ENCODE assay signal across 13 mouse cellular contexts in the genomic region with DNA sequence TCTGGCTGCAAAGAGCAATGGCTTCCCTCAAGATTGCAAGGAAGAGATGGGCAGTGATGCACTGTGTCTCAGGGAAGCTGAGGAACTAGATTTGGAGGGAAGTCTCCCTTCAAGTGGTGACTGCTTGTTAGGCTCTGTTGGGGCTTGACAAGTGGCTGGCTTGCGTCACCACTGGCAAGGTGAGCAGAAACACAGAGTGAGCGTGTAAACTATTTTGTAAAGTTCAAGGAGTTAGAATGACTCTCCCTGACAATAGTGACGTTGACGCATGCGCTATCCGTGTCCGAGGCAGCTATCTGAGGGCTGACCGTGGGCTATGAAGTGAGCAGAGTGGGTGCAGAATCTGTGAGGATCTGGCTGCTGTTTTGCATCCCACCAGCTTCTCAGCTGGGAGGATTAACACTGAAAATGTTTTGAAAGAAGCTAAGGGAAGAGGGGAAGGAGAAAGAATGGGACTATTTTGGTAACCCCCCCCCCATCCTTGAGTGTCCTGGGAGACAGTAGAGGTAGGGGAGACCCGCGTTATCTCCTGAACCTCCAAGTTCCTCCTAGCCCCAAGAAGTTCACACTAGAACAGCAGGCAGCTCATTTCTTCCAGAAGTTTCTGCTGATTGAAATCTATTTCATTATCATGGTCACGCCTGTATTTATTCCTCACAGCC. TPM values are rescaled to one million over a fixed set of nuclear protein-coding genes. Genes with fewer than 3 reads are reported as not detected.
A peak's percentile ranks its signal among the peaks of the same experiment; 100 is the strongest.
DNase-seq lines count a peak whose midpoint lies in the region; ATAC-seq and TF ChIP-seq lines count a peak whose summit lies in the region.
"Had no signal": no experiment of that assay in that cellular context is flagged by ENCODE, and none has a peak within 500 bp of the region (broad histone marks: within the 10 kb centered on the region; RNA-seq: fewer than 3 reads in every experiment).

No protein-coding gene starts in this region.

- WGBS in hindbrain, embryonic 16.5 days, result 82% methylated on average over 11 of the region's 11 CpGs
- WGBS in hindbrain, embryonic 14.5 days, result 90% methylated on average over 11 of the region's 11 CpGs
- WGBS in embryonic facial prominence, embryonic 10.5 days, result 83% methylated on average over 11 of the region's 11 CpGs
- 36% methylated on average over 11 of the region's 11 CpGs for whole genome bisulfite sequencing in heart, postnatal 0 days
- 32% methylated on average over 11 of the region's 11 CpGs for WGBS in lung, embryonic 16.5 days

- TF ChIP-seq EP300 in heart, postnatal 0 days (IDR thresholded peaks at IDR 0.05; ENCODE audit: low read depth), result no peak

- H3K4me2 ChIP-seq in hindbrain, embryonic 16.5 days (ENCODE audit: low read length), result no peak overlapping the region
- no peak overlapping the region for H3K4me2 ChIP-seq in hindbrain, embryonic 14.5 days (replicated peaks)
- H3K4me2 ChIP-seq in heart, postnatal 0 days (ENCODE audit: low read depth, low read length), result peak overlapping the region; percentile 12; the same call in 1 of the 2 replicates
- H3K4me2 ChIP-seq in lung, embryonic 16.5 days (ENCODE audit: low read depth, low read length), result peak overlapping the region; percentile 27; the same call in 1 of the 2 replicates

- H3K36me3 ChIP-seq in hindbrain, embryonic 16.5 days (ENCODE audit: control insufficient read depth, insufficient read depth, low read length), result no peaks in the 10 kb centered on the region
- peaks cover 7% of the 10 kb centered on the region; the same call in 1 of the 2 replicates for H3K36me3 ChIP-seq in hindbrain, embryonic 14.5 days (replicated peaks; ENCODE audit: control insufficient read depth, insufficient read depth)
- H3K36me3 ChIP-seq in embryonic facial prominence, embryonic 10.5 days (replicated peaks), result peaks cover 6% of the 10 kb centered on the region
- H3K36me3 ChIP-seq in heart, postnatal 0 days (replicated peaks; ENCODE audit: control insufficient read depth, insufficient read depth, low read length), result peaks cover 12% of the 10 kb centered on the region
- H3K36me3 ChIP-seq in lung, embryonic 16.5 days (ENCODE audit: control insufficient read depth, insufficient read depth, low read length), result peaks cover 7% of the 10 kb centered on the region

- H3K27ac ChIP-seq in hindbrain, embryonic 16.5 days (ENCODE audit: low read depth, low read length), result 0 out of 2 replicates have a peak overlapping the region, but pooled peaks have one; percentile 44
- no peak overlapping the region for H3K27ac ChIP-seq in hindbrain, embryonic 14.5 days
- peak overlapping the region; percentile 57 for H3K27ac ChIP-seq in embryonic facial prominence, embryonic 10.5 days (replicated peaks)
- H3K27ac ChIP-seq in heart, postnatal 0 days (ENCODE audit: low read depth), result peak overlapping the region; percentile 18; the same call in 1 of the 2 replicates
- H3K27ac ChIP-seq in lung, embryonic 16.5 days (ENCODE audit: low read length), result peak overlapping the region; percentile 95

- H3K9ac ChIP-seq in hindbrain, embryonic 16.5 days (ENCODE audit: low read depth, low read length), result no peak overlapping the region
- H3K9ac ChIP-seq in hindbrain, embryonic 14.5 days, result no peak overlapping the region
- no peak overlapping the region for H3K9ac ChIP-seq in heart, postnatal 0 days (replicated peaks; ENCODE audit: low read depth, low read length)
- H3K9ac ChIP-seq in lung, embryonic 16.5 days (ENCODE audit: low read length), result no peak overlapping the region

- H3K4me3 ChIP-seq in hindbrain, embryonic 16.5 days (ENCODE audit: low read length), result no peak overlapping the region
- no peak overlapping the region for H3K4me3 ChIP-seq in hindbrain, embryonic 14.5 days (replicated peaks; ENCODE audit: low read length)
- no peak overlapping the region for H3K4me3 ChIP-seq in embryonic facial prominence, embryonic 10.5 days
- no peak overlapping the region for H3K4me3 ChIP-seq in heart, postnatal 0 days (ENCODE audit: low read depth, low read length)
- H3K4me3 ChIP-seq in lung, embryonic 16.5 days (ENCODE audit: low read length), result no peak overlapping the region

- DNase-seq in hindbrain, embryonic 14.5 days (ENCODE audit: low spot score), result no peak
- no peak for DNase-seq in embryonic facial prominence, embryonic 10.5 days (ENCODE audit: low spot score)
- DNase-seq in heart, postnatal 0 days (ENCODE audit: low spot score), result no peak
- DNase-seq in frontal cortex, adult 2 months (ENCODE audit: extremely low spot score in 1 of 2, low spot score in 1 of 2), result no peak
- DNase-seq in adrenal gland, adult 2 months, result no peak
- DNase-seq in cerebellum, adult 8-10 months, result no peak
- DNase-seq: embryo, embryonic 11 days; right cerebral cortex, postnatal 4 days had no signal

- H3K4me1 ChIP-seq in hindbrain, embryonic 16.5 days (ENCODE audit: control insufficient read depth, insufficient read depth, low read depth, low read length), result no peaks in the 10 kb centered on the region
- H3K4me1 ChIP-seq in hindbrain, embryonic 14.5 days (replicated peaks; ENCODE audit: control insufficient read depth, insufficient read depth, low read length), result no peaks in the 10 kb centered on the region
- H3K4me1 ChIP-seq in embryonic facial prominence, embryonic 10.5 days, result peaks cover 14% of the 10 kb centered on the region
- 0 out of 2 replicates have a peak, but pooled peaks cover 7% of the 10 kb centered on the region for H3K4me1 ChIP-seq in heart, postnatal 0 days (ENCODE audit: control insufficient read depth, insufficient read depth)
- H3K4me1 ChIP-seq in lung, embryonic 16.5 days (replicated peaks; ENCODE audit: control insufficient read depth, insufficient read depth, low read length), result peaks cover 24% of the 10 kb centered on the region

- H3K9me3 ChIP-seq in hindbrain, embryonic 16.5 days (ENCODE audit: control insufficient read depth, low read length), result no peaks in the 10 kb centered on the region
- H3K9me3 ChIP-seq in hindbrain, embryonic 14.5 days (ENCODE audit: control insufficient read depth, low read length), result no peaks in the 10 kb centered on the region
- no peaks in the 10 kb centered on the region for H3K9me3 ChIP-seq in embryonic facial prominence, embryonic 10.5 days
- H3K9me3 ChIP-seq in heart, postnatal 0 days (replicated peaks; ENCODE audit: control insufficient read depth, low read length), result no peaks in the 10 kb centered on the region
- H3K9me3 ChIP-seq in lung, embryonic 16.5 days (ENCODE audit: control insufficient read depth, low read length), result no peaks in the 10 kb centered on the region

- no peak for TF ChIP-seq CTCF in heart, postnatal 0 days (IDR thresholded peaks at IDR 0.05; ENCODE audit: low read depth)

- no peak for ATAC-seq in hindbrain, embryonic 16.5 days
- ATAC-seq in hindbrain, embryonic 14.5 days (ENCODE audit: low FRiP score), result no peak
- ATAC-seq in heart, postnatal 0 days (ENCODE audit: insufficient read depth, low read depth), result no peak
- ATAC-seq in lung, embryonic 16.5 days (ENCODE audit: low read depth), result peak; percentile 11; the same call in 1 of the 2 replicates
- ATAC-seq: forebrain, embryonic 16.5 days had no signal

- H3K27me3 ChIP-seq in hindbrain, embryonic 16.5 days (replicated peaks; ENCODE audit: control insufficient read depth, insufficient read depth, low read length), result no peaks in the 10 kb centered on the region
- no peaks in the 10 kb centered on the region for H3K27me3 ChIP-seq in hindbrain, embryonic 14.5 days (ENCODE audit: control insufficient read depth, insufficient read depth, low read length)
- H3K27me3 ChIP-seq in embryonic facial prominence, embryonic 10.5 days (replicated peaks; ENCODE audit: low read depth, poor library complexity, severe bottlenecking), result no peaks in the 10 kb centered on the region
- H3K27me3 ChIP-seq in heart, postnatal 0 days (ENCODE audit: control insufficient read depth, insufficient read depth, low read length), result no peaks in the 10 kb centered on the region
- H3K27me3 ChIP-seq in lung, embryonic 16.5 days (ENCODE audit: control insufficient read depth, insufficient read depth, low read depth, low read length), result no peaks in the 10 kb centered on the region

RNA-seq across cellular contexts. Expression of a gene that starts 18.0 kb away (rescaled TPM):
- 481 and 585 TPM in 2 replicates for polyA plus RNA-seq in hindbrain, embryonic 16.5 days (2015; fragmentation: Nextera tagmentation; extraction: Ambion mirVana)
- polyA plus RNA-seq in hindbrain, embryonic 14.5 days (2014; fragmentation: Nextera tagmentation; extraction: Ambion mirVana), result 286 and 356 TPM in 2 replicates
- 26.5 and 28.3 TPM in 2 replicates for polyA plus RNA-seq in embryonic facial prominence, embryonic 10.5 days (2016; fragmentation: Nextera tagmentation; extraction: Ambion mirVana)
- total RNA-seq in heart, postnatal 0 days (2014; rRNA removed; ENCODE audit: low replicate concordance), result 123 and 168 TPM in 2 replicates
- polyA plus RNA-seq in heart, postnatal 0 days (2015; fragmentation: Nextera tagmentation; extraction: Ambion mirVana), result 97.3 and 99.0 TPM in 2 replicates
- 433 and 435 TPM in 2 replicates for polyA plus RNA-seq in lung, embryonic 16.5 days (2015; fragmentation: Nextera tagmentation; extraction: Ambion mirVana)
- polyA plus RNA-seq in frontal cortex, adult 2 months (2012; rRNA removed), result 1,576 and 1,727 TPM in 2 replicates
- total RNA-seq in adrenal gland, adult 2 months (2021), result 10 to 100 TPM; 30.4 to 30.6 TPM
- polyA plus RNA-seq in adrenal gland, adult 2 months (2012; rRNA removed), result 10.9 and 13.1 TPM in 2 replicates
- total RNA-seq: neutrophil, adult 5-6 weeks had no signal

RNA-seq across cellular contexts. Expression of a gene that starts 18.1 kb away (rescaled TPM):
- 0.44 TPM in 1 of 2 replicates, not detected in the other for polyA plus RNA-seq in hindbrain, embryonic 16.5 days (2015; fragmentation: Nextera tagmentation; extraction: Ambion mirVana)
- not detected in 2 replicates for polyA plus RNA-seq in hindbrain, embryonic 14.5 days (2014; fragmentation: Nextera tagmentation; extraction: Ambion mirVana)
- not detected in 2 replicates for polyA plus RNA-seq in embryonic facial prominence, embryonic 10.5 days (2016; fragmentation: Nextera tagmentation; extraction: Ambion mirVana)
- not detected in 2 replicates for total RNA-seq in heart, postnatal 0 days (2014; rRNA removed; ENCODE audit: low replicate concordance)
- polyA plus RNA-seq in heart, postnatal 0 days (2015; fragmentation: Nextera tagmentation; extraction: Ambion mirVana), result not detected in 2 replicates
- polyA plus RNA-seq in lung, embryonic 16.5 days (2015; fragmentation: Nextera tagmentation; extraction: Ambion mirVana), result not detected in 2 replicates
- polyA plus RNA-seq in frontal cortex, adult 2 months (2012; rRNA removed), result not detected in 2 replicates
- total RNA-seq in adrenal gland, adult 2 months (2021), result not detected
- polyA plus RNA-seq in adrenal gland, adult 2 months (2012; rRNA removed), result not detected in 2 replicates
- total RNA-seq: layer of hippocampus, postnatal 14 days; neutrophil, adult 5-6 weeks had no signal
- polyA plus RNA-seq: forebrain, embryonic 16.5 days had no signal

RNA-seq across cellular contexts. Expression of a gene that starts 49.4 kb away (rescaled TPM):
- polyA plus RNA-seq in hindbrain, embryonic 16.5 days (2015; fragmentation: Nextera tagmentation; extraction: Ambion mirVana), result 68.4 and 71.7 TPM in 2 replicates
- 63.8 and 67.2 TPM in 2 replicates for polyA plus RNA-seq in hindbrain, embryonic 14.5 days (2014; fragmentation: Nextera tagmentation; extraction: Ambion mirVana)
- polyA plus RNA-seq in embryonic facial prominence, embryonic 10.5 days (2016; fragmentation: Nextera tagmentation; extraction: Ambion mirVana), result 63.1 and 65.1 TPM in 2 replicates
- 39.6 and 62.9 TPM in 2 replicates for total RNA-seq in heart, postnatal 0 days (2014; rRNA removed; ENCODE audit: low replicate concordance)
- polyA plus RNA-seq in heart, postnatal 0 days (2015; fragmentation: Nextera tagmentation; extraction: Ambion mirVana), result 51.0 and 52.5 TPM in 2 replicates
- 58.6 and 60.8 TPM in 2 replicates for polyA plus RNA-seq in lung, embryonic 16.5 days (2015; fragmentation: Nextera tagmentation; extraction: Ambion mirVana)
- 79.1 and 81.9 TPM in 2 replicates for polyA plus RNA-seq in frontal cortex, adult 2 months (2012; rRNA removed)
- 10 to 100 TPM; 63.0 to 73.2 TPM for total RNA-seq in adrenal gland, adult 2 months (2021)
- 101 and 113 TPM in 2 replicates for polyA plus RNA-seq in adrenal gland, adult 2 months (2012; rRNA removed)

Comparison
In these comparisons a context has a peak if more than half of its experiments do, and no peak if none do; other contexts are left out.
1. H3K4me2 ChIP-seq: peak in heart, postnatal 0 days (single experiment) and lung, embryonic 16.5 days (single experiment); none in hindbrain, embryonic 16.5 days (single experiment) and hindbrain, embryonic 14.5 days (single experiment).